Mouse (Mus musculus): ENCODE data around the gene Angptl2.

DNA sequence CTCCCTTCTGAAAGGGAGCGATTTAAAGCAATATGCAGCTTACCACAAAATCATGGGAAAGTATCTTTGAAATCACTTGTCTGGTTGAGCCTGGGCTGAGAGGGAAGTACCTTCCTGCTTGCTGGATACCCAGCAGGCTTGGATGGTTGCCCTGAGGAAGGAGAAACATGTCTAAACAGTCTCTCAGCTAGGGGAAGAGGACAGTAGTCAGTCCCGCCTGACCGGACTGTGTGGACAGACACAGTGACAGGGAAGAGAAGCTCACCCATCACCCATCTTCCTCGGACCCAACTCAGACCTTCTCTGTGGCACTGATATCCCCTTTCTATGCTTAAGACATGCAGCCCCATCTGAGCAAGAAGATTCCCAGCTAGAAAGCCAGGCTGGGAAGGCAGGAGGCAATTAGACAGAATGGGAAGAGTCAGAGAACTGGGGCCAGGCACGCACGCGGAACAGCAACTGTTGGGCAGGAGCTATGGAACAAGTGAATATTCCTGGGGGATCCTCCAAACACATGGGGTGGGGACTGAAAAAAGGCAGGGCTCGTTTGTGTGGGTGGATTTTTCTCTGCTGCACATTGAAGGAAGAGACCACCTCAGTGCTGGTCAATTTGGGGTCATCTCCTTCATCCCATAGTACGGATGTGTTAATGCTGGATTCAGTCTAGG is 38.6 kb downstream of the Angptl2 start:
- TF ChIP-seq GATA1 (IDR thresholded peaks at IDR 0.05; ENCODE audit: low read length) = no peak
- TF ChIP-seq TAL1 (IDR thresholded peaks at IDR 0.05; ENCODE audit: low read length) = no peak

All from erythroblast, embryonic 14.5 days (primary cell).